Mouse (Mus musculus) E14TG2a.4 (cell line): ENCODE measurements around the gene Chrd.

Experiments used
- H3K27me3 ChIP-seq: 2 replicates; pipeline ENCODE4 v1.6.1; 2014; ENCODE audit warnings: low read length, control low read depth; ENCODE audit not compliant: insufficient read depth
- H3K36me3 ChIP-seq: 2 replicates; pipeline ENCODE4 v1.6.1; 2014; ENCODE audit warnings: low read length, control low read depth; ENCODE audit not compliant: insufficient read depth
- H3K4me1 ChIP-seq: replicated peaks from 2 replicates; pipeline ENCODE4 v1.6.1; 2014; ENCODE audit warnings: low read depth, low read length, control low read depth
- H3K4me3 ChIP-seq: replicated peaks from 2 replicates; pipeline ENCODE4 v1.5.1; 2014; ENCODE audit warnings: mild to moderate bottlenecking, low read length
- H3K9me3 ChIP-seq: 2 replicates; pipeline ENCODE4 v1.6.1; 2014; ENCODE audit warnings: low read length, control low read depth
- CTCF ChIP-seq: conservative IDR thresholded peaks from 2 replicates; pipeline ENCODE4 v1.5.1; 2014; ENCODE audit warnings: low read length
- NANOG ChIP-seq: IDR thresholded peaks from 2 replicates; pipeline ENCODE4 v1.6.1; 2014; ENCODE audit warnings: borderline replicate concordance, low read length, mixed read lengths
- POU5F1 ChIP-seq: IDR thresholded peaks from 2 replicates; pipeline ENCODE4 v1.6.1; 2014; ENCODE audit warnings: low read length, borderline replicate concordance

Gene Chrd

GRCm38 (mm10) chr16:20715566-20715965, 17.4 kb upstream of the Chrd start:
- H3K4me3 ChIP-seq: peak overlapping the region; percentile 88
- H3K36me3 ChIP-seq: peaks cover 46% of the 10 kb centered on the region
- H3K9me3 ChIP-seq: peaks cover 18% of the 10 kb centered on the region
- peaks cover 67% of the 10 kb centered on the region for H3K4me1 ChIP-seq
- TF ChIP-seq CTCF: no peak
- no peak for TF ChIP-seq NANOG
- TF ChIP-seq POU5F1: no peak
- H3K27me3 ChIP-seq: no peaks in the 10 kb centered on the region

GRCm38 (mm10) chr16:20715976-20716840, 16.7 kb upstream of the Chrd start:
- Histone ChIP-seq H3K9me3 (peaks cover 11% of the 10 kb centered on the region), H3K4me3 (peak overlapping the region; percentile 88), H3K27me3 (no peaks in the 10 kb centered on the region), H3K4me1 (peaks cover 74% of the 10 kb centered on the region), H3K36me3 (peaks cover 46% of the 10 kb centered on the region)
- TF ChIP-seq POU5F1: no peak
- no peak for TF ChIP-seq NANOG
- TF ChIP-seq CTCF: no peak; the same call in 1 of the 2 replicates

GRCm38 (mm10) chr16:20716841-20717180, 16.1 kb upstream of the Chrd start:
- Histone ChIP-seq H3K9me3 (peaks cover 5% of the 10 kb centered on the region), H3K4me1 (peaks cover 75% of the 10 kb centered on the region), H3K27me3 (no peaks in the 10 kb centered on the region), H3K36me3 (peaks cover 46% of the 10 kb centered on the region), H3K4me3 (peak overlapping the region; percentile 88)
- no peak for TF ChIP-seq CTCF
- no peak for TF ChIP-seq POU5F1
- TF ChIP-seq NANOG: no peak

GRCm38 (mm10) chr16:20717181-20717977, 15.5 kb upstream of the Chrd start, which contains the start of the genes Polr2h and Clcn2:
TSS of gene Polr2h (plus strand) at chr16:20717665.
TSS of gene Clcn2 (minus strand) at chr16:20717746.
- no peaks in the 10 kb centered on the region for H3K27me3 ChIP-seq
- TF ChIP-seq POU5F1 (no peak), CTCF (peak; percentile 22)

GRCm38 (mm10) chr16:20717978-20718670, 14.8 kb upstream of the Chrd start:
- no peaks in the 10 kb centered on the region for H3K9me3 ChIP-seq
- peaks cover 42% of the 10 kb centered on the region for H3K36me3 ChIP-seq
- no peaks in the 10 kb centered on the region for H3K27me3 ChIP-seq
- peak overlapping the region; percentile 88 for H3K4me3 ChIP-seq
- TF ChIP-seq POU5F1: no peak
- H3K4me1 ChIP-seq: peaks cover 75% of the 10 kb centered on the region

More at GRCm38 (mm10) chr16:20717181-20717977, 15.5 kb upstream of the Chrd start, which contains the start of the genes Polr2h and Clcn2:
- H3K9me3 ChIP-seq: no peaks in the 10 kb centered on the region; the same call in 1 of the 2 replicates
- H3K4me1 ChIP-seq: peaks cover 75% of the 10 kb centered on the region
- peak within 1 kb of the TSS; percentile 88 for H3K4me3 ChIP-seq
- peaks cover 46% of the 10 kb centered on the region for H3K36me3 ChIP-seq

DNA sequence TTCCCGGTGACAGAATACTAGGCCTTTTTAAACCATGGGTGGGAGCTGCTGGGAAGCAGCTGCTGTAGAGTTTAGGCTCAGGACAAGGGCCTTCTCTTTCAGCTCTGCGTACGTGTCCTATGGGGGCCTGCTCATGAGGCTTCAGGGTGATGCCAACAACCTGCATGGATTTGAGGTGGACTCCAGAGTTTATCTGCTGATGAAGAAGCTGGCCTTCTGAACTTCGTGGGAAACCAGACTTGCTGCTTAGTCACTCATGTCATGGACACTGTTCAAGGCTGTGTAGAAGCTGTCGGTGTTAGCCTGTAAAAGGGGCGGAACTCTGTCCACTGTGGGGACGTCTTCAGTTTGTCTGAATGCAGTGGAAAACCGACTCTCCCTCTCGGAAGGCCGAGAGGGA, 11.1 kb upstream of the Chrd start:
- H3K4me3 ChIP-seq: no peak overlapping the region
- peaks cover 85% of the 10 kb centered on the region for H3K4me1 ChIP-seq
- peaks cover 52% of the 10 kb centered on the region for H3K36me3 ChIP-seq
- H3K27me3 ChIP-seq: no peaks in the 10 kb centered on the region
- H3K9me3 ChIP-seq: no peaks in the 10 kb centered on the region
- TF ChIP-seq NANOG: no peak
- no peak for TF ChIP-seq POU5F1
- no peak for TF ChIP-seq CTCF

DNA sequence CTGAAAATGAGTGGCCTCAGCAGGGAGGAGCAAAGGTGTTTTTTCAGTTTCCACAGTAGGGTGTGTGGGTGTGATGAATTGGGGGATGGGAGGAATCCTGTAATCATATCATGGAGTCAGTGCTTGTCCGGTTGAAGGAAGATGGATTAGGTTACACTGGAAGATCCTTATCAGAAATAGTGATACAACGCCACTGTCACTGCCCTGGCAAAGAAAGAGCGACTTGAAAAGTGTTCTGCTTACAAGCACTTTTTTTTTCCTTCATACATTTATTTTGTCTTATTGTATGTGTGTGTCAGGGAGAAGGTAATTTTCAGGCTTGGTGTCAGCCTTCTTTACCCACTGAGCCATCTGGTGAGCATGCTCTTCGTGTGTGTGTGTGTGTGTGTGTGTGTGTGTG, 10.2 kb upstream of the Chrd start:
- peaks cover 81% of the 10 kb centered on the region for H3K4me1 ChIP-seq
- no peaks in the 10 kb centered on the region for H3K27me3 ChIP-seq
- H3K4me3 ChIP-seq: 0 out of 2 replicates have a peak overlapping the region, but pooled peaks have one; percentile 17
- no peak for TF ChIP-seq CTCF
- H3K9me3 ChIP-seq: no peaks in the 10 kb centered on the region
- peaks cover 56% of the 10 kb centered on the region for H3K36me3 ChIP-seq

DNA sequence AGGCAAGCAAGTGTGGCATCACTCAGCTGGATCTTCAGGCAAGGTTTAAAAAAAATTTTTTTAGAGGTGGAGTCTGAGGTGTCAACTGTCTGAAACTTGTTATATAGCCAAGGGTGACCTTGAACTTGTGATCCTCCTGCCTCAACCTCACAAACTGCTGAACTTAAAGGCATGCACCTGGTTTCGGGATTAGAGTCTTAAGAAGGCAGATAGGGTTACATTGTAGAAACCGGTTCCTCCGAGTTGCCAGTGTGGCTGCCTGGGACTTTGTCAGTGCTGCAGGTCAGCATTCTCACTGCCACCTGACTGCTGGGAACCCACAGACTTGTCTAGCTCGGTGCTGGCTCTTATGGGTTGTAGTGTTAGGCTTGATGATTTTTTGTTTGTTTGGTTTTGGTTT, 9.7 kb upstream of the Chrd start:
- Histone ChIP-seq H3K9me3 (no peaks in the 10 kb centered on the region), H3K4me1 (peaks cover 82% of the 10 kb centered on the region), H3K4me3 (no peak overlapping the region), H3K36me3 (peaks cover 58% of the 10 kb centered on the region), H3K27me3 (no peaks in the 10 kb centered on the region)
- no peak for TF ChIP-seq POU5F1
- no peak for TF ChIP-seq NANOG
- TF ChIP-seq CTCF: no peak
